Mouse (Mus musculus) midbrain, postnatal 0 days (tissue): ENCODE measurements around the gene Cisd3. TPM values are rescaled to one million over a fixed set of nuclear protein-coding genes. Genes with fewer than 3 reads are reported as not detected.
A peak's percentile ranks its signal among the peaks of the same experiment; 100 is the strongest.

Experiments
- ATAC-seq: fragments of 200-750 bp; cut with Nextera tagmentation; 2 replicates; pipeline ENCODE4 v1.8.0; 2017; ENCODE audit warnings: moderate number of reproducible peaks, mild to moderate bottlenecking, moderate TSS enrichment, moderate library complexity; ENCODE audit not compliant: low FRiP score
- DNase-seq: peaks from one replicate; pipeline ENCODE4 v3.0.0-alpha.2; 2015; ENCODE audit warnings: low spot score
- H3K27ac ChIP-seq: fragments of 300-500 bp; sonication (generic); 2 replicates; pipeline ENCODE4 v1.5.1; 2014; ENCODE audit warnings: low read depth, mild to moderate bottlenecking, low read length, mixed read lengths
- H3K27me3 ChIP-seq: fragments of 300-500 bp; sonication (generic); 2 replicates; pipeline ENCODE4 v1.6.1; 2014; ENCODE audit warnings: low read length, control low read depth, mixed read lengths; ENCODE audit not compliant: insufficient read depth
- H3K36me3 ChIP-seq: fragments of 300-500 bp; sonication (generic); 2 replicates; pipeline ENCODE4 v1.6.1; 2014; ENCODE audit warnings: low read length, control low read depth, mixed read lengths; ENCODE audit not compliant: insufficient read depth
- H3K4me1 ChIP-seq: fragments of 300-500 bp; sonication (generic); 2 replicates; pipeline ENCODE4 v1.6.1; 2014; ENCODE audit warnings: mild to moderate bottlenecking, control low read depth, antibody characterized with exemption, low read length, mixed read lengths; ENCODE audit not compliant: insufficient read depth
- H3K4me2 ChIP-seq: fragments of 300-500 bp; sonication (generic); 2 replicates; pipeline ENCODE4 v1.6.1; 2014; ENCODE audit warnings: low read depth, mild to moderate bottlenecking, low read length, mixed read lengths; ENCODE audit not compliant: poor library complexity, severe bottlenecking
- H3K4me3 ChIP-seq: fragments of 300-500 bp; sonication (generic); 2 replicates; pipeline ENCODE4 v1.5.1; 2014; ENCODE audit warnings: low read depth, mild to moderate bottlenecking, low read length, moderate library complexity
- H3K9ac ChIP-seq: fragments of 300-500 bp; sonication (generic); replicated peaks from 2 replicates; pipeline ENCODE4 v1.6.1; 2014; ENCODE audit warnings: mild to moderate bottlenecking, low read length, moderate library complexity, mixed read lengths; ENCODE audit not compliant: poor library complexity, severe bottlenecking
- H3K9me3 ChIP-seq: fragments of 300-500 bp; sonication (generic); 2 replicates; pipeline ENCODE4 v1.6.1; 2016; ENCODE audit warnings: low read length, control low read depth
- CTCF ChIP-seq: IDR thresholded peaks from 2 replicates; pipeline ENCODE4 v1.5.1; 2016; ENCODE audit warnings: antibody characterized with exemption, mild to moderate bottlenecking
- WGBS: fragments of 180-500 bp; shearing (Covaris S2); extraction: QIAGEN DNeasy Blood & Tissue Kit; methylation state at CpG from one replicate; pipeline ENCODE4 v1.1.7; 2014; 5-methylcytosine and 5-hydroxymethylcytosine counted together
- polyA plus RNA-seq: library from polyadenylated mRNA; unstranded; fragments of >200 nt; fragmentation: Nextera tagmentation; extraction: Ambion mirVana; gene quantifications from 2 replicates; pipeline ENCODE4 v1.2.1, GENCODE M21; 2015
- total RNA-seq: library from RNA; depleted of rRNA; stranded (reverse); fragments of >200 nt; gene quantifications from 2 replicates; pipeline ENCODE4 v1.2.3, GENCODE M21; 2014

Gene Cisd3
- total and polyA plus RNA-seq, 2 experiments from 2014 or later = 27.0 to 41.5 TPM

DNA sequence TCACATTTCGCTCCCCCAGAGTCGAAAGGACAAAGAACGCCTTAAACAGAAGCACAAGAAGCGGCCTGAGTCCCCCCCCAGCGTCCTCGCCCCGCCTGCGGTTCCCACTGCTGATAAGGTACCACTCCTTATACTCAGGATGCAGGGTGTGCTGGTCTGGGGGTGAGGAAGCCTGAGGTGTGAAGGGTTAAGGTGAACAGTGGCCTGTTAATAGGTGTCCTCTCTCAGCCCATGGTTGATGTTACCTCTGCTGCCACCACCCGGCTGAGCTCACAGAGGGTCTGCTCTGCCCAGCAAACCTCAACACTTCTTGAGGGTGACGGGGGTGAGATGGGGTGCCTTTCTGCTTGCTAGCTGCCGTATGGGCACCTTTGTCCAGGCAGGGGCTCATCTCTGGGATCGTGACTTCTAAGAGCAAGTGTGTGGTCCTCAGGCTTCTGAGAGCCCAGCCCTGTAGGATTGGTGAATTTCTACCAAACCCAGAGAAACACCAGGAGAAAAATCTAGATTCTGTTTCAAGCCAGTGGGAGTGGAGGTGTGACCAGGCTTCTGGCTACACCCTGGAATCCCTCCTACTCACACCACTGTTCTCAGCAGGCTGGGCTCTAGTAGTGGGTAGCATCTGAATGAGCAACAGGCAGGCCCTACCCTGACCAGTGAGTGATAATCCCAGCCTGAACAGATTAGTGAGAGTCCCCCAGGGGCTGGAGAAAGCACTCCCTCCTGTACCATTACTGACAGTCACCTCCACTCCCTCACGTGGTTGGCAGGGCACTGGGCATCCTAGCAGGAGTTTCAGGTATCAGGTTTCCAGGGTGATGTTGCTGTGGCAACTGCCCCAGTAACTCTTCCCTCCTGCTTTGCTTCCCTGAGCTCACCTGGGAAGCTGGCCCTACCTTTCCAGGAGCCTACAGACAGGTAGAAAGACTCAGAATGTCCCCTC is 15.1 kb upstream of the Cisd3 start:
- no peak for ATAC-seq
- no peak overlapping the region for H3K27ac ChIP-seq
- 70% methylated on average over 13 of the region's 13 CpGs for WGBS

DNA sequence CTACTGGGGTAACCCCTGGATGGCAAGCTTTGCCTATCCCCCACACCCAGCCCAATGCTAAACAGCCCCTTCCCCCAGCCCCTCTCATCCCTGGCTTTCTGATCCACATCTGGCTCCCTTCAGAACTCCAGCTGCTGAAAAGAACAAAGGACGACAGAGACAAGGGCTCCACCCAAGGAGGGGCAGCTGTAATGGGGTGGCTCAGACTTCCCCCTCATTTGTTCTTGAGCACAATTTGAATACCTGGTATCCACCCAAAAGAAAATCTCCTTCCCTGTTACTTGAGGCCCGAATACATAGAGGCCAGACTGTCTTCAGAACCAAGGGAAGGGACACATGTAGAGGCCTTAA is 14.5 kb upstream of the Cisd3 start:
- Histone ChIP-seq H3K4me3 (no peak overlapping the region), H3K27ac (no peak overlapping the region), H3K4me1 (no peaks in the 10 kb centered on the region), H3K27me3 (no peaks in the 10 kb centered on the region), H3K36me3 (peaks cover 55% of the 10 kb centered on the region), H3K9ac (no peak overlapping the region), H3K9me3 (no peaks in the 10 kb centered on the region), H3K4me2 (no peak overlapping the region)
- ATAC-seq = no peak
- DNase-seq = no peak
- TF ChIP-seq CTCF = no peak
- WGBS = 37% methylated on average over 2 of the region's 2 CpGs

More for the DNA sequence above, 15.1 kb upstream of the Cisd3 start:
- TF ChIP-seq CTCF = peak; percentile 30; the same call in 1 of the 2 replicates
- H3K4me3 ChIP-seq = no peak overlapping the region
- DNase-seq = no peak
- H3K4me2 ChIP-seq = no peak overlapping the region
- no peaks in the 10 kb centered on the region for H3K27me3 ChIP-seq
- H3K4me1 ChIP-seq = no peaks in the 10 kb centered on the region
- H3K9me3 ChIP-seq = no peaks in the 10 kb centered on the region
- peaks cover 52% of the 10 kb centered on the region for H3K36me3 ChIP-seq
- H3K9ac ChIP-seq = no peak overlapping the region

DNA sequence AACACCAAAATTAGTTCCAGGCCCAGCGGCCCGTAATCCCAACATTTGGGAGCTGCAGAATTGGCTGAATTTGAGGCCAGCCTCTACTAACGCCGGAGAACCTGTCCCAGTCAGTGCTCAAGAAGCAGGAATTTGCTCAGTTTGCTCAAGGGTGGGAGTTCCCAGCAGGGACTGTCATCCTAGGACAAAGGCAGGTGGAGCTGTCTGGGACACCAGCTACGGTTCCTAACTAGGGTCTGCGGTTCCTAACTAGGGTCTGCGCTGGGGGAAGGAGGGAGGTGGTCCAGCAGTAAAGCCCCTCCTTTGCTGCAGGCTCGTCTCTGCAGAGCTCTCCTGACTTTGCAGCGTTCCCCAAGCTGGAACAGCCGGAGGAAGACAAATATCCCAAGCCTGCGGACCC is 12.5 kb upstream of the Cisd3 start:
- 84% methylated on average over 9 of the region's 11 CpGs for WGBS
- Histone ChIP-seq H3K9ac (no peak overlapping the region), H3K27me3 (no peaks in the 10 kb centered on the region), H3K4me3 (no peak overlapping the region), H3K4me1 (no peaks in the 10 kb centered on the region), H3K27ac (no peak overlapping the region), H3K4me2 (no peak overlapping the region), H3K9me3 (no peaks in the 10 kb centered on the region), H3K36me3 (peaks cover 64% of the 10 kb centered on the region)
- ATAC-seq (no peak), DNase-seq (no peak)
- TF ChIP-seq CTCF = no peak

DNA sequence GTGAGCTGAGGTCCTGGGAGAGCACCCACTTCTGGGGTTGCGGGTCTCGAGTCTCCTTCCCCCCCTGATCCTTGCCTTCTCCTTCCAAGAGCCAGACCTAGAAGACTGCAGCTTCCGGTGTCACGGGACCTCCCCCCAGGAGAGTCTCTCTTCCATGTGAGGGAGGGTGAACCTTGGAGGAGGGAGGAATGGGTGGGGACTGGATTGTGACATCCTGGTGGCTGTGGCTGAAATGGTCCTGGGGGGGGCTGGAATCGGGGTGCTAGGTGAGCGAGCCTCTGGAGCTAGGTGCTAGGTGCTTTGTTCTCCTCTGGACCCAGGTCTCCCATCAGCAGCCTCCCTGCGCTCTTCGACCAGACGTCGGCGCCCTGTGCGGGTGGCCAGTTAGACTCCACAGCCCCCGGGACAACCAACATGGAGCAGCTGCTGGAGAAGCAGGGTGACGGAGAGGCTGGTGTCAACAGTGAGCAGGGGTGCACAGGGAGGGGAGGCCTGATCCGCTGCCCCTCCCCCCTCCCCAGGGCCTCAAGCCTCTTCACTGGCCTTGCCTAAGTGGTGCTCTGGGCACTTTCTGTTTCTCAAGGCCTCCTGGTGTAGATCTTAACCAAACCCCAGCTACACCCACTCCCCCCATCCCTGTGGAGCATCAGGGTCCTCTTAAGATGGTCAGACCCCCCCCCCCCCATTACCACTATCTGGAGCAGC is 9.4 kb upstream of the Cisd3 start:
- H3K27me3 ChIP-seq = no peaks in the 10 kb centered on the region
- DNase-seq (no peak), ATAC-seq (no peak)
- H3K9me3 ChIP-seq = no peaks in the 10 kb centered on the region
- H3K4me1 ChIP-seq = no peaks in the 10 kb centered on the region
- WGBS = 76% methylated on average over 15 of the region's 15 CpGs
- H3K4me2 ChIP-seq = no peak overlapping the region
- H3K9ac ChIP-seq = 0 out of 2 replicates have a peak overlapping the region, but pooled peaks have one; percentile 29
- peaks cover 58% of the 10 kb centered on the region for H3K36me3 ChIP-seq
- no peak overlapping the region for H3K4me3 ChIP-seq
- TF ChIP-seq CTCF = no peak
- H3K27ac ChIP-seq = no peak overlapping the region

DNA sequence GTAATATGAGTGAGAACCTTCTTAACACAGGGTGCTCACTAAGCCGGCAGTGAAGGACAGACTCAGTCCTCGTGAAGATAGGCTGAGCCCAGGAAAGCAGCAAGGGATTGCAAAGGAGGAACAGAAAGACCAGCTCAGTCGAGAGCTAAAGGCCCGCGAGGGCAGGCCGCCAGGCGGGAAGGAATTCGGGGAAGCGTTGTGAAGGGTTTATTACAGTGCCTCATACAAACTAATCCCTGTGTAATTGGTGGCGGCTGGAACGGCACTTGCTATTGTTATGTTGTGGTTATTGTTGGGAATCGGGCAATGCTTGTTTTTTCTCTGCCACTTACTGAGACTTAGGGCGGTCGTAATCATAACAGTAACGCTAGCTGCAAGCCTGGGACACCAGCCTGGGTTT is 8.2 kb upstream of the Cisd3 start:
- TF ChIP-seq CTCF = no peak
- Histone ChIP-seq H3K9me3 (no peaks in the 10 kb centered on the region), H3K9ac (no peak overlapping the region), H3K36me3 (peaks cover 62% of the 10 kb centered on the region), H3K4me3 (no peak overlapping the region), H3K4me1 (no peaks in the 10 kb centered on the region), H3K4me2 (no peak overlapping the region), H3K27ac (no peak overlapping the region), H3K27me3 (no peaks in the 10 kb centered on the region)
- no peak for ATAC-seq
- DNase-seq = no peak
- 27% methylated on average over 15 of the region's 15 CpGs for WGBS

DNA sequence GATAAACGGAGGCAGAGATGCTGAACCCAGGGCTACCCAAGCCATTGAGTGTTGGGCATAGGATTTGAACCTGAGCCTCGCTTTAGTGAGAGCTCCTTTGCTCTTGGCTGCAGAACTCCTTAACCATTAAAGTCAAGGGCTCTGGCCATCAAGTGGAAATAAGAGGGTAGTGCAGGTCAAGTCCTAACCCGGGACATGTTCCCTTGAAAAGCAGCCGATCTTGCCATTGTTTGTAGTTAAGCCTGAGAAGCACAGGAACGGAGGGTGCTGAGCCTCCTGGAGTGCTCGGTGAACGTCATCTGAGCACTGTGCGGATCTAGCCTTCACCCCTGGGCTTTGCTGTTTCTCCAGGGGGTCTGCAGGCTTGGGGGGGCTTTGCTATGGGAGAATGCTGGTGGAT is 7.8 kb upstream of the Cisd3 start:
- Histone ChIP-seq H3K27me3 (no peaks in the 10 kb centered on the region), H3K9ac (no peak overlapping the region), H3K36me3 (peaks cover 58% of the 10 kb centered on the region), H3K27ac (no peak overlapping the region), H3K4me1 (no peaks in the 10 kb centered on the region), H3K9me3 (no peaks in the 10 kb centered on the region), H3K4me2 (no peak overlapping the region), H3K4me3 (no peak overlapping the region)
- 37% methylated on average over 8 of the region's 8 CpGs for WGBS
- ATAC-seq (no peak), DNase-seq (no peak)
- TF ChIP-seq CTCF = peak; percentile 54
